Mouse (Mus musculus): ENCODE data around the gene Cacng2. TPM values are rescaled to one million over a fixed set of nuclear protein-coding genes. Genes with fewer than 3 reads are reported as not detected.

Gene Cacng2
- polyA plus RNA-seq, 1 experiment from 2014 or later, result 13.6 TPM

DNA sequence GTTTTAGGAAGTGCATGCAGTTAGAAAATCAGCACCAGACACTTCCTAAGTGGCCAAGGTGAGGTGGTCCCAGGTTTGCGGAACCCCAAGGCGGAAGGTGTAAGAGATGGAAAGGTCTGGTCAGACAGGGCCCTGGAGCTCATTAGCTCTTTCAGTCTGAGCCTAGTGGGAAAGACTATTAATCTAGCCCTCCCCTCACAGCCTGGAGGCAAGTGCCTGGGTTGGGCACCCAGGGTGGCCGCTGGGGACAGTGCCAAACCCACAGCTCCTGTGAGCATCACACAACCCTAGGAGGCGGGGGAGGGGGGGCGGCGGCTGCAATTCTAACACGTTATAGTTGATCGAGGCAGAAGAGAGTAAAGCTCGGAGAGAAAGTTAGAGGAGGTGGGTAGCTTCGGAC lies 3.6 kb downstream of the Cacng2 start:
- no peak for ATAC-seq
- H3K27ac ChIP-seq (ENCODE audit: low read length), result no peak overlapping the region; the same call in 1 of the 2 replicates
- WGBS, result 54% methylated on average over 10 of the region's 10 CpGs

DNA sequence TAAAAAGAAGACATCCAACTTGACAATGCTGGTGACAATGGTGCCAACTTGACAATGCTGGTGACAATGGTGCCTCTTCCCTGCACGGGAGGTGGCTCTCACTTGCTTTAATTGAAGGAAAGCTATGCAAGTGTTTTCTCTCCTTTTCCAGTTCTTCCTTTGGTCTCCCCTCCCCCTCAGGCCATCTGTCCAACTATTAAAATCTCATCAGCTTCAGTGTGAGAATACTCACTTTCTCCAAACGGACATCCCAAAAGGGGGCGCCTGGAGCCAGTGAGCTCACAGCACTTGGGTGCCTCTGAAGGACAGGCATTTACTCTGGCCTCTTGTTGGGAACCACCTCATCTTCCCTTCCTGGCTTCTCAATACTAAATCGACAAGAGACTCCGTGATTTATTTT lies 20.3 kb downstream of the Cacng2 start:
- Histone ChIP-seq H3K36me3 (ENCODE audit: control insufficient read depth, insufficient read depth, low read length) (no peaks in the 10 kb centered on the region), H3K27me3 (ENCODE audit: control insufficient read depth, insufficient read depth, low read depth, low read length) (no peaks in the 10 kb centered on the region), H3K4me2 (ENCODE audit: low read length) (no peak overlapping the region), H3K4me3 (ENCODE audit: low read depth, low read length) (no peak overlapping the region), H3K9me3 (replicated peaks; ENCODE audit: control insufficient read depth, low read length, poor library complexity, severe bottlenecking) (no peaks in the 10 kb centered on the region), H3K9ac (ENCODE audit: low read depth, low read length) (no peak overlapping the region), H3K27ac (ENCODE audit: low read length) (no peak overlapping the region), H3K4me1 (ENCODE audit: control insufficient read depth, insufficient read depth, low read length) (peaks cover 3% of the 10 kb centered on the region; the same call in 1 of the 2 replicates)
- no peak for ATAC-seq
- 50% methylated on average over 5 of the region's 5 CpGs for WGBS

More for the DNA sequence above, 3.6 kb downstream of the Cacng2 start:
- Histone ChIP-seq H3K4me3 (ENCODE audit: low read depth, low read length) (peak overlapping the region; percentile 77), H3K4me1 (ENCODE audit: control insufficient read depth, insufficient read depth, low read length) (peaks cover 37% of the 10 kb centered on the region), H3K27me3 (ENCODE audit: control insufficient read depth, insufficient read depth, low read depth, low read length) (no peaks in the 10 kb centered on the region), H3K9ac (ENCODE audit: low read depth, low read length) (0 out of 2 replicates have a peak overlapping the region, but pooled peaks have one; percentile 1), H3K36me3 (ENCODE audit: control insufficient read depth, insufficient read depth, low read length) (no peaks in the 10 kb centered on the region), H3K9me3 (replicated peaks; ENCODE audit: control insufficient read depth, low read length, poor library complexity, severe bottlenecking) (no peaks in the 10 kb centered on the region), H3K4me2 (ENCODE audit: low read length) (peak overlapping the region; percentile 85)

DNA sequence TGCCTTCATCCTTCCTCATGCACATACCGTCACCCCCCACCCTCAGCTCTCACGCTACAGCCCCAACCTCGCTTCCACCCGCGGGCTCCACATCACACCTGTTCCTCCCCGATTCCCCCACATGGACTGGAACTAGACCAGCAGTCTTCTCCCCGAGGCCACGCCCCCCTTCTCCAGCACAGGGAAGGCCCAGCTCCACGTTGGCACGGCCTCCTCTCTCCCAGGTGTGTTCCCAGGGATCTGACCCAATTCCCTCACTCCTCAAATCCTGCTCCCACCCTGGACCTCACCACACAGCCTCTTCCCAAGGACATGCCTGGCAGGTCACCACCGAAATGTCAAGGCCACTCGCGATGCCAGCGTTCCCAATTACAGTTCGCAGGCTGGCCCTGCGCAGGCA lies 23.8 kb downstream of the Cacng2 start:
- no peak overlapping the region for H3K4me2 ChIP-seq (ENCODE audit: low read length)
- ATAC-seq, result peak; percentile 21; the same call in 1 of the 2 replicates
- H3K27ac ChIP-seq (ENCODE audit: low read length), result peak overlapping the region; percentile 7; the same call in 1 of the 2 replicates
- no peak overlapping the region for H3K9ac ChIP-seq (ENCODE audit: low read depth, low read length)
- no peak overlapping the region for H3K4me3 ChIP-seq (ENCODE audit: low read depth, low read length)
- peaks cover 3% of the 10 kb centered on the region; the same call in 1 of the 2 replicates for H3K4me1 ChIP-seq (ENCODE audit: control insufficient read depth, insufficient read depth, low read length)
- H3K9me3 ChIP-seq (replicated peaks; ENCODE audit: control insufficient read depth, low read length, poor library complexity, severe bottlenecking), result no peaks in the 10 kb centered on the region
- WGBS, result 89% methylated on average over 16 of the region's 16 CpGs
- no peaks in the 10 kb centered on the region for H3K27me3 ChIP-seq (ENCODE audit: control insufficient read depth, insufficient read depth, low read depth, low read length)
- H3K36me3 ChIP-seq (ENCODE audit: control insufficient read depth, insufficient read depth, low read length), result no peaks in the 10 kb centered on the region

DNA sequence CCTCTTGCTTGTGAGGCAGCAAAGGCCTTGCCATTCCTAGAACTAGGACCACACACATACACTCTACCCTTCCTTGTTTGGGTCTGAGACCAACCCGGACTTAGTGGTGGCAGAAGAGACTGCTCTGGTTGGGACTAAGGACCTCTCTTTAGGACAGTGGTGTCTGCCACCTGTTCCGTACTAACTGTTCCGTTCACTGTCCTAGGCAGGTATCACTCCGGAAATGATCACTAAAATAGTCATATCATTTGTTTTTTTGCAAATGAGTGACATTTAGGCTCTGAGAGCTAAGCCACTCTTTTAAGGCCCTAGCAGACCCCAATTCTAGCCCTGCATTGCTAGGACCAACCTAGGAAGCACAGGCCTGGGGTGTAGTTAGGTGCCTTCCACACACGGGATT lies 26.2 kb downstream of the Cacng2 start:
- Histone ChIP-seq H3K27me3 (ENCODE audit: control insufficient read depth, insufficient read depth, low read depth, low read length) (no peaks in the 10 kb centered on the region), H3K27ac (ENCODE audit: low read length) (no peak overlapping the region), H3K9ac (ENCODE audit: low read depth, low read length) (no peak overlapping the region), H3K9me3 (replicated peaks; ENCODE audit: control insufficient read depth, low read length, poor library complexity, severe bottlenecking) (no peaks in the 10 kb centered on the region), H3K4me3 (ENCODE audit: low read depth, low read length) (no peak overlapping the region), H3K4me2 (ENCODE audit: low read length) (no peak overlapping the region), H3K36me3 (ENCODE audit: control insufficient read depth, insufficient read depth, low read length) (no peaks in the 10 kb centered on the region), H3K4me1 (ENCODE audit: control insufficient read depth, insufficient read depth, low read length) (peaks cover 6% of the 10 kb centered on the region; the same call in 1 of the 2 replicates)
- 76% methylated on average over 5 of the region's 5 CpGs for WGBS
- no peak for ATAC-seq

DNA sequence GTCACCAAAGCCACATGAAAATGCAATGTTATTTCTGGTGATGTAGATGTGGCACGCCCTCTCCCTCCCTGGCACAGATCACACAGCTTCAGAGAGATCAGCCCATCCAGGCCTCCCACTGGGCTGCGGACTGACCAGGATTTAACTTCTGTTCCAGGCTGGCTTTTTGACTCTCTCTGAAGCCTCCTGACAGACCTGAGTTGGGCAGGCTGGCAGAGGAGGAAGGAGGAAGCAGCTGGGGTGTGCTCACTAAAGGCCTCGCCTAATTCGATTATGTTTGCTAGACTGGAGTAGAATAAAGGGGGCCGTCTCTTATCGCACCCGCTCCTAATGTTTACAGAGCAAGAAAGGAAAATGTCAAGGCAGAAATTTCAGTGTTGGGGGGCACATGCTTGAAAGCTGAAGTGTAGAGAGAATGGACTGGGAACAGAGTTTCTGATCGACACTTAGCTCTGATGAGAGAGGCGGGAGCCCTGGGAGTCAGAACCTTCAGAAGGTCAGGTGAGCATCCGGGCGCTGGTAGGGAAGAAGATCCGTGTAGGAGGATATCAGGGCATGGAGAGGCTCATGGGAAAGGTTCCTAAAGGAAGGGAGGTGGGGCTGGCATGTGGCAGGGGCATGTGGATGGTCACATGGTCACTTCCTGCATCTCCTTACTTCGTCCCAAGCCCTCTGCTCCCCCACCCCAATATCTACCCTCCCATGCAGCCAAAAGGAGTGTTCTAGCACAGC lies 36.8 kb downstream of the Cacng2 start:
- H3K27me3 ChIP-seq (ENCODE audit: control insufficient read depth, insufficient read depth, low read depth, low read length), result no peaks in the 10 kb centered on the region
- no peak overlapping the region for H3K4me3 ChIP-seq (ENCODE audit: low read depth, low read length)
- H3K9me3 ChIP-seq (replicated peaks; ENCODE audit: control insufficient read depth, low read length, poor library complexity, severe bottlenecking), result no peaks in the 10 kb centered on the region
- ATAC-seq, result no peak
- 50% methylated on average over 13 of the region's 13 CpGs for WGBS
- peaks cover 26% of the 10 kb centered on the region for H3K4me1 ChIP-seq (ENCODE audit: control insufficient read depth, insufficient read depth, low read length)
- H3K9ac ChIP-seq (ENCODE audit: low read depth, low read length), result no peak overlapping the region
- H3K36me3 ChIP-seq (ENCODE audit: control insufficient read depth, insufficient read depth, low read length), result no peaks in the 10 kb centered on the region
- no peak overlapping the region for H3K27ac ChIP-seq (ENCODE audit: low read length)
- no peak overlapping the region for H3K4me2 ChIP-seq (ENCODE audit: low read length)

DNA sequence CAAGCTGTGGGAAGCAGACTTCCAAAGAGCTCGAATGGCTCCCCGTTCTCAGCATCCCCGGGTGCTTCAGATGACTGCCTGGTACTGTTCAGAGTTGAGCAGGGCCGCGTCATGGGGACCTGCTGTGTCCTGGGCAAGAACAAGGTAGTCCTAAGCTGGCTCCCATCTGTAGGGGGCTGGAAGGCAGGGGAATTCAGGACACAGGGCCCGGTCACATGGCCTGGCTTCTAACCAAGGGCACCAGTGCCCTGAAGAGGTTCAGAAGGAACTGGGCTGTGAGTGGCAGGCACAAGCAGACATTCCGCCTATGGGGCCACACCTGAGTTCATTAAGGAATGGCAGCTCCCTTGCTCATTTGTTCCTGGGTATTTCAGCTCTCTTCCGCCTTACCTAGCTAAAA lies 37.7 kb downstream of the Cacng2 start:
- H3K4me1 ChIP-seq (ENCODE audit: control insufficient read depth, insufficient read depth, low read length), result peaks cover 26% of the 10 kb centered on the region
- no peaks in the 10 kb centered on the region for H3K36me3 ChIP-seq (ENCODE audit: control insufficient read depth, insufficient read depth, low read length)
- 40% methylated on average over 8 of the region's 8 CpGs for WGBS
- no peak overlapping the region for H3K9ac ChIP-seq (ENCODE audit: low read depth, low read length)
- no peak for ATAC-seq
- H3K4me3 ChIP-seq (ENCODE audit: low read depth, low read length), result no peak overlapping the region
- 0 out of 2 replicates have a peak overlapping the region, but pooled peaks have one; percentile 22 for H3K27ac ChIP-seq (ENCODE audit: low read length)
- H3K4me2 ChIP-seq (ENCODE audit: low read length), result no peak overlapping the region
- no peaks in the 10 kb centered on the region for H3K9me3 ChIP-seq (replicated peaks; ENCODE audit: control insufficient read depth, low read length, poor library complexity, severe bottlenecking)
- H3K27me3 ChIP-seq (ENCODE audit: control insufficient read depth, insufficient read depth, low read depth, low read length), result no peaks in the 10 kb centered on the region

DNA sequence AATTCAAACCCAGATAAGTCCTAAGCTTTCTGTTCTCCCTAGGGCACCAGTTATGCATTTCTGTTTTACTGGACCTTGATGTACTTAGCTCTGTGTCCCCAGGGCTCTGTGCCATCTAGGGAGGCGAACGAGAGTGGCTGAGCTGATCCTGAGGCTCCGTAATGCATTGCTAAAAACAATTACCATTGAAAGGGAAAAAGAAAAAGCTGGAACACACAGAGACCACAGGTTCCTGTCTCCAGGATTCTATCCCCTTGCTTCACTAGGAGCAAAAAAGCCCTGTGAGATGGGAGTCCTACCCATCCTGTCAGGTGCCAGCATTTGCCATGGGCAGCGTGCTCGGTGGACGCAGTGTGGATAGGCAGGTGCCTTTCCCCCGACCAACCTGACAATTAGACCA lies 38.4 kb downstream of the Cacng2 start:
- ATAC-seq, result no peak
- Histone ChIP-seq H3K9ac (ENCODE audit: low read depth, low read length) (no peak overlapping the region), H3K27ac (ENCODE audit: low read length) (no peak overlapping the region; the same call in 1 of the 2 replicates), H3K27me3 (ENCODE audit: control insufficient read depth, insufficient read depth, low read depth, low read length) (no peaks in the 10 kb centered on the region), H3K9me3 (replicated peaks; ENCODE audit: control insufficient read depth, low read length, poor library complexity, severe bottlenecking) (no peaks in the 10 kb centered on the region), H3K4me3 (ENCODE audit: low read depth, low read length) (no peak overlapping the region), H3K4me1 (ENCODE audit: control insufficient read depth, insufficient read depth, low read length) (peaks cover 26% of the 10 kb centered on the region), H3K4me2 (ENCODE audit: low read length) (no peak overlapping the region), H3K36me3 (ENCODE audit: control insufficient read depth, insufficient read depth, low read length) (no peaks in the 10 kb centered on the region)
- 76% methylated on average over 7 of the region's 7 CpGs for WGBS

DNA sequence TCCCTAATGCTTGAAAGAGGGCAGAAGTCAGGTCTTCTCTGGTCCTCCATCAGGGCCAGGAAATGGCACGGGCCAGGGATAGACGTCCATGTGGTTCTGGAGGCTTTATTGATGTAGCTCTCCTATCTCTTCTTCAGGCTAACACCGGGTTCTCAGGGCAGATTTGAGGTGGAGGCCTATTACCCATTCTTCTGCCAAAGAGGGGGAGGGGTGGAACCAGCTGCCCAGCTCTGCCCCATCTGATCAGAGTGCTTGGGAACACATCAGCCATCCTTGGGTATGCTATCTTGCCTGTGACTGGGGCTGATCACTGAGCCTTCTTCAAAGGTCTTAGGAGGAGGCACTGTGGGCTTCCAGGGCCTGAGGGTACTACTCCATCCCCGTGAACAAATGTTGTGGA lies 39.5 kb downstream of the Cacng2 start:
- no peak for ATAC-seq
- H3K27me3 ChIP-seq (ENCODE audit: control insufficient read depth, insufficient read depth, low read depth, low read length), result no peaks in the 10 kb centered on the region
- no peak overlapping the region for H3K4me3 ChIP-seq (ENCODE audit: low read depth, low read length)
- no peaks in the 10 kb centered on the region for H3K36me3 ChIP-seq (ENCODE audit: control insufficient read depth, insufficient read depth, low read length)
- 77% methylated on average over 4 of the region's 4 CpGs for WGBS
- peaks cover 19% of the 10 kb centered on the region for H3K4me1 ChIP-seq (ENCODE audit: control insufficient read depth, insufficient read depth, low read length)
- H3K9ac ChIP-seq (ENCODE audit: low read depth, low read length), result no peak overlapping the region
- H3K4me2 ChIP-seq (ENCODE audit: low read length), result no peak overlapping the region
- H3K9me3 ChIP-seq (replicated peaks; ENCODE audit: control insufficient read depth, low read length, poor library complexity, severe bottlenecking), result no peaks in the 10 kb centered on the region
- no peak overlapping the region for H3K27ac ChIP-seq (ENCODE audit: low read length)

DNA sequence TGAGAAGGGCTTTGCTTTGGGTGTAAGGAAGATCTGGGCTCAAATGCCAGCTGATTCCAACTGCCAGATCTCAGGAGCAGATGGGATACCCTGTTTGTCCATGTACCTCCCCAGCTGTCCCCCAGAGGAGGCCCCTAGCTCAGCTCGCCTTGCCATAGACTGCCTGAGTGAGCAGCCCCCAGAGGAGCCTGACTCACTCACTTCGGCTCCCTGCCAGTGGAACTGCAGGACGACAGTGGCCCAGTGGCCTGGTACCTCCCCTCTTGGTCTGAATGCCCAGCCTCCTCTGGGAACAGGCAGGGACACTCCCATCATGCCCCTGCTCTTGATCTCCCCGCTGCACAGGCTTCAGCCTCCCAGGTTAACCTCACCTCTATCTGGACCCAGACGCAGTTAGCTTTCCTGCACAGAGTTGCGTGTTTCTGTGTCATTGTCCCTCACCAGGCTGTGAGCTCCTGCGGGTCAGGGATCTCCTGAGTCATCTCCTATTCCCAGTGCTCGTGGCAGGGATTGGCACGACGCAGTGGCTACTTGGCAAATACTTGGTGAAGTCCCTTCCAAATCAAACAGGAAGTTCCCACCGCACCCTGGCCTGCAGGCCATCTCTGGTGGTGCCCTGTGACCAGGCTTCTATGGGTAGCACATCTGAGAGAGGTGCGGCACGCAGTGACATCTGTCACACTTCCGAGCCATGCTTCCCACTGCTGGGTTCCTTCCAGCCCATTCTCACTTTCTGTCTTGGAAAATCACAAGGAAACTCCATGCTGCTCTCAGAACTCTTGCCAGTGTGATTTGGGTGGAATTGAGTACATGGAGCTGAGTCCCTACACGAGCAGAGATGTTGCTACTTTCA lies 40.8 kb downstream of the Cacng2 start:
- Histone ChIP-seq H3K27me3 (ENCODE audit: control insufficient read depth, insufficient read depth, low read depth, low read length) (no peaks in the 10 kb centered on the region), H3K4me3 (ENCODE audit: low read depth, low read length) (no peak overlapping the region), H3K27ac (ENCODE audit: low read length) (no peak overlapping the region), H3K4me1 (ENCODE audit: control insufficient read depth, insufficient read depth, low read length) (peaks cover 19% of the 10 kb centered on the region), H3K9ac (ENCODE audit: low read depth, low read length) (no peak overlapping the region), H3K9me3 (replicated peaks; ENCODE audit: control insufficient read depth, low read length, poor library complexity, severe bottlenecking) (no peaks in the 10 kb centered on the region), H3K36me3 (ENCODE audit: control insufficient read depth, insufficient read depth, low read length) (no peaks in the 10 kb centered on the region), H3K4me2 (ENCODE audit: low read length) (no peak overlapping the region)
- WGBS, result 67% methylated on average over 15 of the region's 15 CpGs
- no peak for ATAC-seq
